ENCODE assay signal across 10 mouse cellular contexts in genomic region chr6:125159773-125160557, GRCm38 (mm10). TPM values are rescaled to one million over a fixed set of nuclear protein-coding genes. Genes with fewer than 3 reads are reported as not detected.
DNase-seq lines count a peak whose midpoint lies in the region; ATAC-seq and TF ChIP-seq lines count a peak whose summit lies in the region.
"Had no signal": no experiment of that assay in that cellular context is flagged by ENCODE, and none has a peak within 500 bp of the region (broad histone marks: within the 10 kb centered on the region; RNA-seq: fewer than 3 reads in every experiment).

No protein-coding gene starts in this region.

- peaks cover 32% of the 10 kb centered on the region for H3K36me3 ChIP-seq in heart, embryonic 15.5 days
- peaks cover 6% of the 10 kb centered on the region for H3K36me3 ChIP-seq in heart, adult 2 months (ENCODE audit: control insufficient read depth, insufficient read depth, low read length)
- peaks cover 65% of the 10 kb centered on the region for H3K36me3 ChIP-seq in neural tube, embryonic 13.5 days
- H3K36me3 ChIP-seq in neural tube, embryonic 15.5 days: peaks cover 61% of the 10 kb centered on the region
- peaks cover 54% of the 10 kb centered on the region for H3K36me3 ChIP-seq in embryonic facial prominence, embryonic 15.5 days
- H3K36me3 ChIP-seq in midbrain, embryonic 16.5 days (ENCODE audit: control insufficient read depth, insufficient read depth, low read length): peaks cover 15% of the 10 kb centered on the region

- H3K4me3 ChIP-seq in heart, embryonic 15.5 days: no peak overlapping the region
- H3K4me3 ChIP-seq in heart, adult 2 months: no peak overlapping the region
- H3K4me3 ChIP-seq in neural tube, embryonic 13.5 days: no peak overlapping the region
- no peak overlapping the region for H3K4me3 ChIP-seq in neural tube, embryonic 15.5 days (replicated peaks)
- no peak overlapping the region for H3K4me3 ChIP-seq in embryonic facial prominence, embryonic 15.5 days (replicated peaks)
- H3K4me3 ChIP-seq in midbrain, embryonic 16.5 days (ENCODE audit: low read depth, low read length): no peak overlapping the region

- no peaks in the 10 kb centered on the region for H3K27me3 ChIP-seq in heart, embryonic 15.5 days
- no peaks in the 10 kb centered on the region for H3K27me3 ChIP-seq in heart, adult 2 months (ENCODE audit: control insufficient read depth, insufficient read depth, low read length)
- no peaks in the 10 kb centered on the region for H3K27me3 ChIP-seq in neural tube, embryonic 13.5 days
- H3K27me3 ChIP-seq in neural tube, embryonic 15.5 days (replicated peaks): no peaks in the 10 kb centered on the region
- no peaks in the 10 kb centered on the region for H3K27me3 ChIP-seq in embryonic facial prominence, embryonic 15.5 days
- H3K27me3 ChIP-seq in midbrain, embryonic 16.5 days (ENCODE audit: control insufficient read depth, insufficient read depth, low read depth, low read length): no peaks in the 10 kb centered on the region
- H3K27me3 ChIP-seq: megakaryocyte, embryonic 14.5 days; Patski had no signal

- no peak for TF ChIP-seq EP300 in heart, adult 2 months (IDR thresholded peaks at IDR 0.05; ENCODE audit: insufficient read depth, low read depth, low read length)

- ATAC-seq in heart, embryonic 15.5 days (replicated peaks; ENCODE audit: insufficient number of reproducible peaks, insufficient read depth, low FRiP score, low read depth): no peak
- ATAC-seq in neural tube, embryonic 13.5 days (ENCODE audit: low read depth): no peak
- no peak for ATAC-seq in neural tube, embryonic 15.5 days (ENCODE audit: low FRiP score)
- ATAC-seq in embryonic facial prominence, embryonic 15.5 days (ENCODE audit: insufficient number of reproducible peaks, low FRiP score, low TSS enrichment, low read depth): no peak
- no peak for ATAC-seq in midbrain, embryonic 16.5 days
- ATAC-seq: Patski had no signal

- H3K79me2 ChIP-seq in heart, adult 2 months (replicated peaks; ENCODE audit: control insufficient read depth, insufficient read depth, low read length): no peaks in the 10 kb centered on the region; the same call in 1 of the 2 replicates

- no peak overlapping the region for H3K4me2 ChIP-seq in heart, embryonic 15.5 days
- no peak overlapping the region for H3K4me2 ChIP-seq in neural tube, embryonic 13.5 days
- no peak overlapping the region for H3K4me2 ChIP-seq in neural tube, embryonic 15.5 days
- H3K4me2 ChIP-seq in embryonic facial prominence, embryonic 15.5 days (replicated peaks): no peak overlapping the region
- H3K4me2 ChIP-seq in midbrain, embryonic 16.5 days (ENCODE audit: low read length): no peak overlapping the region

- H3K9me3 ChIP-seq in heart, embryonic 15.5 days (replicated peaks): no peaks in the 10 kb centered on the region
- H3K9me3 ChIP-seq in neural tube, embryonic 13.5 days: no peaks in the 10 kb centered on the region
- no peaks in the 10 kb centered on the region for H3K9me3 ChIP-seq in neural tube, embryonic 15.5 days (replicated peaks)
- no peaks in the 10 kb centered on the region for H3K9me3 ChIP-seq in embryonic facial prominence, embryonic 15.5 days (replicated peaks)
- no peaks in the 10 kb centered on the region for H3K9me3 ChIP-seq in midbrain, embryonic 16.5 days (replicated peaks; ENCODE audit: control insufficient read depth, low read length, poor library complexity, severe bottlenecking)
- H3K9me3 ChIP-seq: megakaryocyte, embryonic 14.5 days had no signal

- DNase-seq in heart, adult 2 months: no peak
- no peak for DNase-seq in kidney, adult 18-20 months
- DNase-seq in cerebellum, adult 11-12 months: no peak

- H3K9ac ChIP-seq in heart, embryonic 15.5 days: no peak overlapping the region
- H3K9ac ChIP-seq in heart, adult 2 months (ENCODE audit: low read depth, low read length): no peak overlapping the region
- no peak overlapping the region for H3K9ac ChIP-seq in neural tube, embryonic 13.5 days
- no peak overlapping the region for H3K9ac ChIP-seq in neural tube, embryonic 15.5 days (replicated peaks)
- H3K9ac ChIP-seq in embryonic facial prominence, embryonic 15.5 days: no peak overlapping the region
- no peak overlapping the region for H3K9ac ChIP-seq in midbrain, embryonic 16.5 days (ENCODE audit: low read depth, low read length)

- peaks cover 39% of the 10 kb centered on the region for H3K4me1 ChIP-seq in heart, embryonic 15.5 days (replicated peaks)
- H3K4me1 ChIP-seq in heart, adult 2 months (ENCODE audit: control insufficient read depth, insufficient read depth, low read length): peaks cover 9% of the 10 kb centered on the region
- H3K4me1 ChIP-seq in neural tube, embryonic 13.5 days (replicated peaks): peaks cover 47% of the 10 kb centered on the region
- H3K4me1 ChIP-seq in neural tube, embryonic 15.5 days: peaks cover 35% of the 10 kb centered on the region
- H3K4me1 ChIP-seq in embryonic facial prominence, embryonic 15.5 days: peaks cover 35% of the 10 kb centered on the region
- peaks cover 10% of the 10 kb centered on the region for H3K4me1 ChIP-seq in midbrain, embryonic 16.5 days (ENCODE audit: control insufficient read depth, insufficient read depth, low read length)

- no peak for TF ChIP-seq POLR2A in heart, adult 2 months (IDR thresholded peaks at IDR 0.05; ENCODE audit: insufficient read depth, low read depth, low read length)

- H3K27ac ChIP-seq in heart, embryonic 15.5 days: peak overlapping the region; percentile 85
- H3K27ac ChIP-seq in heart, adult 2 months: no peak overlapping the region; the same call in 1 of the 2 replicates
- H3K27ac ChIP-seq in neural tube, embryonic 13.5 days (replicated peaks): peak overlapping the region; percentile 3; the same call in 1 of the 2 replicates
- H3K27ac ChIP-seq in neural tube, embryonic 15.5 days (replicated peaks): no peak overlapping the region
- H3K27ac ChIP-seq in embryonic facial prominence, embryonic 15.5 days (replicated peaks): peak overlapping the region; percentile 63
- peak overlapping the region; percentile 4; the same call in 1 of the 2 replicates for H3K27ac ChIP-seq in midbrain, embryonic 16.5 days (ENCODE audit: low read length)

- WGBS in heart, embryonic 15.5 days: 75% methylated on average over 7 of the region's 7 CpGs
- WGBS in heart, adult 2 months: 86% methylated on average over 7 of the region's 7 CpGs
- WGBS in neural tube, embryonic 13.5 days: 87% methylated on average over 7 of the region's 7 CpGs
- WGBS in neural tube, embryonic 15.5 days: 95% methylated on average over 7 of the region's 7 CpGs
- 78% methylated on average over 7 of the region's 7 CpGs for WGBS in embryonic facial prominence, embryonic 15.5 days
- 82% methylated on average over 7 of the region's 7 CpGs for WGBS in midbrain, embryonic 16.5 days

- TF ChIP-seq CTCF in heart, adult 2 months (IDR thresholded peaks at IDR 0.05): no peak

- intact Hi-C loops in heart, adult 2 months (cut with DNase I): loop anchor here (2.0 to 10.0 kb wide), 2 partner anchors 13 to 55 kb away; partner anchors contain the start of gene Vamp1

RNA-seq across cellular contexts. Expression of gene Gapdh, which starts 6.3 kb away (rescaled TPM):
- polyA plus RNA-seq in heart, embryonic 15.5 days (2015; fragmentation: Nextera tagmentation; extraction: Ambion mirVana): 3,777 and 4,210 TPM in 2 replicates
- total RNA-seq in heart, adult 2 months (2021): 1,000 to 10,000 TPM; 4,018 to 4,312 TPM
- 7,726 and 8,318 TPM in 2 replicates for polyA plus RNA-seq in heart, adult 2 months (2012; rRNA removed)
- 1,206 and 1,336 TPM in 2 replicates for polyA plus RNA-seq in neural tube, embryonic 13.5 days (2015; fragmentation: Nextera tagmentation; extraction: Ambion mirVana)
- polyA plus RNA-seq in neural tube, embryonic 15.5 days (2015; fragmentation: Nextera tagmentation; extraction: Ambion mirVana): 1,563 and 1,690 TPM in 2 replicates
- polyA plus RNA-seq in embryonic facial prominence, embryonic 15.5 days (2015; fragmentation: Nextera tagmentation; extraction: Ambion mirVana): 1,507 and 1,606 TPM in 2 replicates
- 1,326 and 1,443 TPM in 2 replicates for polyA plus RNA-seq in midbrain, embryonic 16.5 days (2015; fragmentation: Nextera tagmentation; extraction: Ambion mirVana)

RNA-seq across cellular contexts. Expression of gene Iffo1, which starts 14.9 kb away (rescaled TPM):
- 9.7 and 13.4 TPM in 2 replicates for polyA plus RNA-seq in heart, embryonic 15.5 days (2015; fragmentation: Nextera tagmentation; extraction: Ambion mirVana)
- total RNA-seq in heart, adult 2 months (2021): 1 to 10 TPM; 5.7 to 7.0 TPM
- 19.7 and 21.8 TPM in 2 replicates for polyA plus RNA-seq in heart, adult 2 months (2012; rRNA removed)
- 21.1 and 24.0 TPM in 2 replicates for polyA plus RNA-seq in neural tube, embryonic 13.5 days (2015; fragmentation: Nextera tagmentation; extraction: Ambion mirVana)
- 20.1 and 24.6 TPM in 2 replicates for polyA plus RNA-seq in neural tube, embryonic 15.5 days (2015; fragmentation: Nextera tagmentation; extraction: Ambion mirVana)
- polyA plus RNA-seq in embryonic facial prominence, embryonic 15.5 days (2015; fragmentation: Nextera tagmentation; extraction: Ambion mirVana): 30.3 and 37.6 TPM in 2 replicates
- 21.1 and 21.2 TPM in 2 replicates for polyA plus RNA-seq in midbrain, embryonic 16.5 days (2015; fragmentation: Nextera tagmentation; extraction: Ambion mirVana)

RNA-seq across cellular contexts. Expression of gene Nop2, which starts 28.3 kb away (rescaled TPM):
- polyA plus RNA-seq in heart, embryonic 15.5 days (2015; fragmentation: Nextera tagmentation; extraction: Ambion mirVana): 35.0 and 43.6 TPM in 2 replicates
- total RNA-seq in heart, adult 2 months (2021): 10 to 100 TPM; 18.9 to 20.3 TPM
- polyA plus RNA-seq in heart, adult 2 months (2012; rRNA removed): 8.3 and 13.6 TPM in 2 replicates
- 44.5 and 45.3 TPM in 2 replicates for polyA plus RNA-seq in neural tube, embryonic 13.5 days (2015; fragmentation: Nextera tagmentation; extraction: Ambion mirVana)
- 47.8 and 58.0 TPM in 2 replicates for polyA plus RNA-seq in neural tube, embryonic 15.5 days (2015; fragmentation: Nextera tagmentation; extraction: Ambion mirVana)
- 57.5 and 58.3 TPM in 2 replicates for polyA plus RNA-seq in embryonic facial prominence, embryonic 15.5 days (2015; fragmentation: Nextera tagmentation; extraction: Ambion mirVana)
- polyA plus RNA-seq in midbrain, embryonic 16.5 days (2015; fragmentation: Nextera tagmentation; extraction: Ambion mirVana): 49.2 and 49.3 TPM in 2 replicates

RNA-seq across cellular contexts. Expression of gene Ncapd2, which starts 31.5 kb away (rescaled TPM):
- polyA plus RNA-seq in heart, embryonic 15.5 days (2015; fragmentation: Nextera tagmentation; extraction: Ambion mirVana): 66.1 and 93.1 TPM in 2 replicates
- 10 to 100 TPM; 17.6 TPM for total RNA-seq in heart, adult 2 months (2021)
- 34.0 and 40.2 TPM in 2 replicates for polyA plus RNA-seq in heart, adult 2 months (2012; rRNA removed)
- 48.8 and 69.2 TPM in 2 replicates for polyA plus RNA-seq in neural tube, embryonic 13.5 days (2015; fragmentation: Nextera tagmentation; extraction: Ambion mirVana)
- 38.2 and 56.6 TPM in 2 replicates for polyA plus RNA-seq in neural tube, embryonic 15.5 days (2015; fragmentation: Nextera tagmentation; extraction: Ambion mirVana)
- polyA plus RNA-seq in embryonic facial prominence, embryonic 15.5 days (2015; fragmentation: Nextera tagmentation; extraction: Ambion mirVana): 97.2 and 98.7 TPM in 2 replicates
- 39.4 and 41.2 TPM in 2 replicates for polyA plus RNA-seq in midbrain, embryonic 16.5 days (2015; fragmentation: Nextera tagmentation; extraction: Ambion mirVana)

RNA-seq across cellular contexts. Expression of gene Mrpl51, which starts 31.6 kb away (rescaled TPM):
- polyA plus RNA-seq in heart, embryonic 15.5 days (2015; fragmentation: Nextera tagmentation; extraction: Ambion mirVana): 233 and 272 TPM in 2 replicates
- total RNA-seq in heart, adult 2 months (2021): 100 to 1,000 TPM; 303 to 343 TPM
- 166 and 170 TPM in 2 replicates for polyA plus RNA-seq in heart, adult 2 months (2012; rRNA removed)
- 143 and 158 TPM in 2 replicates for polyA plus RNA-seq in neural tube, embryonic 13.5 days (2015; fragmentation: Nextera tagmentation; extraction: Ambion mirVana)
- polyA plus RNA-seq in neural tube, embryonic 15.5 days (2015; fragmentation: Nextera tagmentation; extraction: Ambion mirVana): 156 and 167 TPM in 2 replicates
- polyA plus RNA-seq in embryonic facial prominence, embryonic 15.5 days (2015; fragmentation: Nextera tagmentation; extraction: Ambion mirVana): 198 and 212 TPM in 2 replicates
- 132 TPM in 2 replicates for polyA plus RNA-seq in midbrain, embryonic 16.5 days (2015; fragmentation: Nextera tagmentation; extraction: Ambion mirVana)

Comparison
In these comparisons a context has a peak if more than half of its experiments do, and no peak if none do; other contexts are left out.
1. H3K27ac ChIP-seq: peak in heart, embryonic 15.5 days (single experiment), neural tube, embryonic 13.5 days (single experiment), embryonic facial prominence, embryonic 15.5 days (single experiment) and midbrain, embryonic 16.5 days (single experiment); none in heart, adult 2 months (single experiment) and neural tube, embryonic 15.5 days (single experiment).